Mouse (Mus musculus): ENCODE measurements around the gene Cmtm5.

Cmtm5 gene

DNA sequence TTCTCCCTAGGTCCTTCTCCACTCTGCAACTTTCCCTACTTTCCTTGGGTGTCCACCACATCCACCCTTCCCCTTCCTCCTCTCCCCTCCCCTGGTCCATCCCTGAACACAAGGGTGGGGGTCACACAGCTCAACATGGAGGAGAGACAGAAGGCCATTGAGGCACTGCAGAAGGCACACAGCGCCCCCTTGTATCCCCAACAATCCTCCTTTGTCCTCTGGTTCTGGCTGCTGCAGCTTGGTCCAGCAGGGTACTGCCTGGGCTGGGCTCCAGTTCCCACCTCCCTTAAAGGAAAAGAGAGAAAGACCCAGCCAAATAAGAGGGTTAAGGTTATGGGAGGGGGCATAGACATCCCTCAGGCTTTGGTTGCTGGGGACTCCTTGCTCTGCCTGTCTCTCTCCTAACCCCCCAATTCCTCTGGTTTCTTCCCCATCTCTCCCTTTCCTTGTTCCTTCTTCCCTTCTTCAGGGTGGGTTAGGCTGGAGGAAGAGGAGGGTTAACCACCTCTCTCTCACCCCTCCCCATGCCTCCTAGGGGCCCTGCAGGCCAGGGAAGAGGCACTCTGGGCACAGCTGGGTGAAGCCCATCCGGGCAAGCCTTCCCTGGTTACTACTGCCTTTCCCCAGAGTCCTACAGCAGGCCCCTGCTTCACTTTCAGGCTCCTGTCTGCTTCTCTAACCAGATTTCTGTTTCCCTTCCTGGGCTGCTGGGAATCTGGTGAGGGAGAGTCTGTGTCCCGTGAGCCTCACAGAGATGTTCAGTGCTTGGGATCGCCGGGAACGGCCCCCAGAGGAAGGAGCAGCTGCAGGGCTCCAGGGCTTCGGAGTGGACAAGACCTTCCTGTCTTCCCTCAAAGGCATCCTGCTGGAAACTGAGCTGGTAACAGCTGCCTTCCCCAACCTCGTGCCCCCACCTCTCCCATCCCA lies at the start of gene Cmtm5:
TSS of gene Cmtm5 (plus strand) at position 358 of the 927 bp plus-strand sequence.
- DNase-seq (ENCODE audit: low spot score): no peak

DNA sequence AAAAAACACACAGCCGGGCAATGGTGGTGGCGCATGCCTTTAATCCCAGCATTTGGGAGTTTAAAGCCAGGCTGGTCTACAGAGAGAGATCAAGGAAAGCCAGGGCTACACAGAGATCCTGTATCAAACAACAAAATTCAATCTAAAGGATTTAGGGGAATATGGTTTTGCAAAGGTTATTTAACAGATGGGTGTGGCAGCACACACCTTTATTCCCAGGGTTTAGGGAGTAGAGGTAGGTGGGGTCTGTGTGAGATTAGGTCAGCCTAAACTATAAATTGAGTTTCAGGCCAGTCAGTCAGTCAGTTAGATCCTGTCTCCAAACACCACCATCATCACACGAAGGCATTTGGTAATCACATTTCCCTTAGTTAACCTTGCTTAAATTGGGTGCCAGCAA lies 43.9 kb upstream of the Cmtm5 start, which contains the start of gene Pabpn1:
TSS of gene Pabpn1 (plus strand) at position 301 of the 400 bp plus-strand sequence.
- no peak for DNase-seq (ENCODE audit: low spot score)

DNA sequence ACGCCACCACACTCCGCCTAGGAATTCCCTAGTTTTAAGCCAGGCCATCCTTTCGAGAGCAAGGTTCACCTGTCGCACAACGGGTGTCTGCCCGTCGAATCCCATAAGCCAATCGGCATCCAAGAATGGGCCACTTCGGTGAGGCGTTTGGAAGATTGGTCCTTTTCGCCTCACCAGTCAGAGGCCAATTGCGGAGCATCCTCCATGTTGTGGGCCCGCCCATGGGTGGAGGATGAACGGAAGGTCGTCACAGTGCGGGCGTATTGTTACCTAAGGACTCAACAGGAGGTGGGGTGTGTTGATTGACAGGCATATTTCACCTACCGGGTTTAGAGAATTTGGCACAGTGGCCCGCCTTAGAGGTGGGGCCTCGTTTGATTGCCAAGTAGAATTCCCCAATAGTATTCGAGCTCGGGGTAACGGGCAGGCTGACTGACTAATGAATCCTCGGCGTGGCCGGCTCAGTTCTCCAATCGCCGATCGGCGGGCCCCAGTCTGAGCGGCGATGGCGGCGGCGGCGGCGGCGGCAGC lies 42.3 kb upstream of the Cmtm5 start:
- DNase-seq (ENCODE audit: low spot score): peak; percentile 91

DNA sequence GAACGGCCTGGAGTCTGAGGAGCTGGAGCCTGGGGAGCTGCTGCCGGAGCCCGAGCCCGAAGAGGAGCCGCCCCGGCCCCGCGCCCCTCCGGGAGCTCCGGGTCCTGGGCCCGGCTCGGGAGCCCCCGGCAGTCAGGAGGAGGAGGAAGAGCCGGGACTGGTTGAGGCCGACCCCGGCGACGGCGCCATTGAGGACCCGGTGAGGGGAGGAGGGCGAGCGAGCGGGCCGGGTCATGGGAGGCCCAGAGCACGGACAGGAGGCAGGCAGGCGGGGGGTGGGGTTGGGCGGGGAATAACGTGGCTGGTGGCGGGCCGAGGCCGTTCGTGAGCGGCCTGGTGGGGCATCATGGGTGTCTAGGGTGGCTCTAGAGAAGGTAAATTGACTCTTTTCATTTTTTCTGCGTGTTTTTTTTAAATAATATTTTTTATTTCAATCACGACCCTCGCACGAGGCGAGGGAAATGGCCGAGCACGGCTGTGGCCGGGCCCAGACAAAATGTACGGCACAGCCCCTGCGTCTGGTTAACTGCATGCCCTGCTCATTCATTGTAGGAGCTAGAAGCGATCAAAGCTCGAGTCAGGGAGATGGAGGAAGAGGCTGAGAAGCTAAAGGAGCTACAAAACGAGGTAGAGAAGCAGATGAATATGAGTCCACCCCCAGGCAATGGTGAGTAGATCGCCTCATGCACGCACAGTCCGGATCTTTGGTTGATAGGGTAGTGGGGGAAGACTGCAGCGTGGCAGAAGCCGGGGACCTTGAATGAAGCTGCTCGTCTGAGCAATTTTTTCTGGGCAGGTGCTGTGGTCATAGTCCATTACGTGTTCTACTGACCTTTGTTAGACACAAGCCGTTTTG lies 41.5 kb upstream of the Cmtm5 start:
- no peak for DNase-seq (ENCODE audit: low spot score)

DNA sequence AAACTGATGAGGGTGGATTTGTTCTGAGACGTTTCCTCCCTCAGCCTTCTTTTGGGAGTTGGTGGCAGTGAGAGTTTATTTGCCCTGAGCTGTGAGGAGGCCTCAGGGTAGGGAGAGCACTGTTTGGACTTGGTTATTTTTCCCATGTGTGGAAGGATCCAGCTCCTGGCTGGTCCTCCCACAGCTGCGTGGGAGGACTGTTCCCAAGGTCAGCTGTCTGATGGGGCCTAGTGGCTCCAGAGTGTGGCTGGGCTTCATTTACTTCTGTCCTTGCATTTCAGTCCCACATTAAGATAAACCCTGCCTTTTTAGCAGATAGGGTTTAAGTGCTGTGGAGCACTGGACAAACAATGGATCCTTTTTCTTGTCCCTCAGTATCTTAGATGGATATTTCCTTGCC lies 38.6 kb upstream of the Cmtm5 start:
- no peak for DNase-seq (ENCODE audit: low spot score)

DNA sequence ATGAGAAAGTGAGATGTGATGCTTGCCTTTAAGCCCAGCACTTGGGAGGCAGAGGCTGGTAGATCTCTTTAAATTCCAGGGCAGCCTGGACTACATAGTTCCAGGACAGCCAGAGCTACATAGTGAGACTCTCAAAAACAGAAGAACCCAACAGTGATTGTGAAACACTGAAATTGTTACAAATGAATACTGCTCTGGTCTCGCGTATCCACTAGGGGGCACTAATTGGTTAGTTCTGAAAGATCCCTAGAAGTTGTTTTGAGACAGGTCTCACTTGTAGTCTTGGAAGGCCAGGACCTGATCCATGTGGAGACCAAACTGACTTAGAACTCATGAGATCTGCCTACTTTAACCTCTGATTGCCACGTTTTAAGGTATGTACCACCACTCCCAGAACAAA lies 35.7 kb upstream of the Cmtm5 start:
- no peak for DNase-seq (ENCODE audit: low spot score)

DNA sequence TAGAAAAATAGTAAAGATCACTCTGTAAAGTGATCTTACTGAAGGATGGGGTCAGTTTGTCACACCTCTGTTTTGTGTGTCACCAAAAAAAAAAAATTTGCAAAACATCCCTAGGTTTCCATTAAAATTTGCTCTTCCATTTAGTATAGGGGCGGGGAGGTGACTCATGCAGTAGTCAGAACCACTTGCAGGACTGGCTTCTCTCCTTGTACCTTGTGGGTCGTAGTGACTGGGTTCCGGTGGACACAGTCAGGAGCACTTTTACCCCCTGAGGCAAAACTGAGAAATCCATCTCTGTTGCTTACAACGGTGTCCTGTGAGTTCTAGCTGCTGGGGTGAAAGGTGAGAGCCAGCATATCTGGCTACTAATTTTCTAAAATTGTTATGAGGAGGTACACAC lies 32.4 kb upstream of the Cmtm5 start:
- DNase-seq (ENCODE audit: low spot score): no peak

DNA sequence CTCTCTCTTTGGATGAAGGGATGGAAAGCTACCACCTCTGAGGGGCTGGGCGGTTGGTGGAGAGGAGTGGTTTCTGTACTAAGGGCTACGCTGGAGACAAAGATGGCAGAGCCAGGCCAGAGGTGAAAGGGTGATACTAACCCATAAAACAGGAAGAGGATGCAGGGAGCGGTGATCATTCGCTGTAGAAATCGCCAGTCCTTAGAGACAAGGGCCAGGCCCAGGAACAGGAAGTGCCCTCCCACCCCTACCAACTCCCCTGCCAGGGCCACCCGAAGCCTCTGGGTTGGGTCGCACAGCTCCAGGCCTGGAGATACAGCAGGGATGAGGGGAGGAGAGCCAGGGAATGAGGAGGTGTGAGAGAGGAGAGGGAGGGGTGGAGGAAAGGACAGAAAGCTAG lies 27.4 kb upstream of the Cmtm5 start:
- no peak for DNase-seq (ENCODE audit: low spot score)

DNA sequence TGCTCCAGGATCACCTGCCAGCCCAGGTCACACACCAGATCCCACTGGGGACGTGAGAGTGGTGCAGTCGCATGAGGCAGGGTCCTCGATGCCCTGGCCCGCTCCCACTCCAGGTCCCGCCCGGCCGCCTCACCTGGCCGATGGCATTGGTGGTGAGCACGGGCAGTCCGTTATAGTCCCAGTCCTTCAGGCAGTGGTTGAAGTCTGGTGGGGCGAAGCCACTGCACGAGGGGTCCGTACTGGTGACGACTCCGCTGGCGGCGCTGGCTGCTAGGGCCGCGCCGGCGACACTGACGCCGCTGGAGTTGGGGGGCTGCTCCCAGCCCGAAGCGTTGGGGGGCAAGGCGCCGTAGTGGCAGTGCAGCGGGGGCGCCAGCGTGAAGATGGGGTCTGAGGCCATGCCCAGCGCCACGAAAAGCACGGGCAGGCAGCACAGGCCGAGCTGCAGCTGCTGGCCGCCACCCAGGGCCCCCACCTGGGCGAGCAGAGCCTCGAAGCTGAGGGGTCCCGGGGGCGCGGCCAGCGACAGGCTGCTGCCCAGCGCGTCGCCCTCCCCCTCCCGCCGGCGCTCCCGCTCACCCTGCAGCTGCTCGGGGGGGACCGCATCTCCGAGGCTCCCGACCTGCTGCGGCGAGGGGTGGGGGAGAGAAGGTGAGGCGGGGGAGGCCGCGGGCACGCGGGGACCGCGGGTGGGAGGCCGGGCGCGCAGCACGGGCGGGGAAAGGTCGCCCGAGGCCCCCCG lies 23.8 kb upstream of the Cmtm5 start:
- DNase-seq (ENCODE audit: low spot score): no peak

- DNase-seq (ENCODE audit: low spot score): no peak
These were observed 23.2 kb upstream of the Cmtm5 start, which contains the start of gene Slc22a17 for GRCm38 (mm10) chr14:54912886-54913285. Gene Slc22a17, minus strand, starts transcription at chr14:54913132.

GRCm38 (mm10) chr14:54913343-54913742 lies 22.7 kb upstream of the Cmtm5 start:
- no peak for DNase-seq (ENCODE audit: low spot score)

DNA sequence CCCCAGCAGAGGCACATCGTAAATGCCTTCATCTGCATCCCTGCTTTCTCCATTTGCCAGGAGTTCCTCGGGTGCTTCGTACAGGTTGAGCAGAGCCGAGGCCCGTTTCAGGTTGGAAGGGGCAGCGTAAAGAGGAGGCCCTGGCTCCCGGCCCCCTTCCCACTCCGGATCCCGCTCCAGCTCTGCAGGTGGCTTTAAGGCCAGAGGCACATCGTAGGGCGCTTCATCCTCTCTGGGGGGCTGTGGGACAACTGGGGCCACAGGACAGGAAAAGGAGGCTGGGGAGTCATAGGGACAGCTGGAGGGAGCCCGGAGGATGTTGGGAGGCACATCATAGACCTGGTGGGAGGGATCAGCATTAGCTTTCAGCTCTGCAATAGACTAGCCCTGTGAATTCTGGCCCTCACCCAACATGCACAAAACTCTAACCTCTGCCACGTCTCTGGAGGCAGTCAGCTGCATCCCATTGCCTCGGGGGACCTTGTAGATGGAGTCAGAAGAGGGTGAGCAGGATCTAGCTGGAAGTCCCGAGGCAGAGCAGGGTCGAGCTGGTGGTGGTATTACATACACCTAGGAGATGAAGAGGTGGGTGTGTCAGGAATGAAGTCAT lies 15.9 kb upstream of the Cmtm5 start:
- no peak for DNase-seq (ENCODE audit: low spot score)

DNA sequence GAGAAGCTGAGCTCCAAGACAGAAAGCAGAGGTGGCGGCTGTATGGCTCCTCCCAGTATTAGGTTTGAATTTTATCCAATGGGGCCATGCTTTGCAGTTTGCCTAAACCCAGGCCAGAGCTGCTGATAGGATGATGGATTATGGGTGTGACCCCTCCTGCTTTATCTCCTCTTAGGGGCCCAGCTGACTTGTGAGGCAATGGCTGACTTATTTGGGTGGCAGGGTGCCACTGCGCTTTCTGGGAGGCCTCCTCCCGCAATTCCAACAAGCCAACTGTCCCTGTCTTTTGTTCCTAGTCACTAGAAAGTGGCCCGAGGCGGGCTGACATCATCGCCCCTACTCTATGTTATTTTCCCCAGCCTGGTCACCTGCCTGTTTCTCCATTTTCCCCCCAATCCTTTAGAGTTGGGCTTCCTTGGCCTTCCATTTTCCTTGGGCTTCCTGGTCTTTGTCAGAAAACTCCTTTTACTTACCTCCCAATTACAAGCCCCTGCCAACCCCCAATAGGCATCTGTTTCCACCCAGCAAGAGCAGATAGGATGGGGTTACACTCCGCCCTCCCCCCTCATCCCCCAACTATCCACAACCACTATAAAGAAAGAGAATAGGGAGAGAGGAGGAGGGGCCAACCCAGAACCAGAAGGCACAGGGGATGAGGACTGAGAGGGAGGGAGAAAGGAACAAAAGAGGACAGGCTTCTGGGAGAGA lies 11.3 kb upstream of the Cmtm5 start:
- no peak for DNase-seq (ENCODE audit: low spot score)

DNA sequence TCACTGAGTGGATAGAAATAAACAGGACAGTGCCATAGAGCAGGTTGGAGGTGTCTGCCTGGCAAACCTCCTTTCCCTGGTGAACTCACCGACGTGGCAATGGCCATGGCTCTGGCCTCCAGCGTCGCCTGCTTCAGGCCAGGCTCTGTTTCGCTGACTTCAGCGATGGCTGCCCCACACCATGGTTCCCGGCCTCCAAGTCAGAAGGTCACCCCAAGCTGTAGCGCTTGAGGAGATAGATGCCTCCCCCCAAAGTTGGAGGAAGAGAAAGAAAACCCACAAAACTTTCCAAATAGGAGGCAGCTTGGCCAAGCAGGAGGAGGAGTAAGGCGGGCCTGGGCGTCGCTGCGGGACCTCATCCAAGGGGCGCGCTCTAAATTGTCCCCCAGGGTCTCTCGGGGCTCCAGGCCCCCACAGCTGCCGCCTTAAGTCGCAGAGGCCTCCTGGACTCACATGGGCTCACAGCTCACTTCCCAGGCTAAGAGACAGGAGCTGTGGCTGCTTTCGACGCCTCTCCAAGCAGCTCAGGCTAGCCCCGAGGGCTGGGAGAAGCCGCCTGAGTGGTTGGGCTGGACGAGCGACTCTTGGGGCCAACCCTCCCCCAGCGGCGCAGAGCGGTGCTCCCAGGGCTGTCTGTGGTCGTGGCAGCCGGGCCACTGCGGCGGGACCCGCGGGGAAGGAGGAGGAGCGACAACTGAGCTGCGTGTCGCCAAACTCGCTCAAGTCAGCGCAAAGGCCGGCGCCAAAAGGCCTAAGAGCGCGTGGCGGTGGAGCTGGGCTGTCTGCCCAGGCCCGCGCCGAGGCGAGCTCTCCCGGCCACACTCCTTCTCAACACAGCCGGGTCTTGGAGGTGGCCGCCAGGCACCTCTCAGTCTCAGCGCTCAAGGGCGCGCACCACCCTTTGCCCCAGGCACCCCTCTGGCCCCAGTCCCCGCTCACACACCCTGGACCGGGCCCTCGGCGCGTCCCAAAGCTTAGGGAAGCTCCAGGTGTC lies 10.4 kb upstream of the Cmtm5 start, which contains the start of gene Efs:
TSS of gene Efs (minus strand) at position 778 of the 994 bp plus-strand sequence.
- peak; percentile 44 for DNase-seq (ENCODE audit: low spot score)

GRCm38 (mm10) chr14:54926401-54927158 lies 9.5 kb upstream of the Cmtm5 start:
- no peak for DNase-seq (ENCODE audit: low spot score)

- no peak for DNase-seq (ENCODE audit: low spot score)
These were observed 8.8 kb upstream of the Cmtm5 start for GRCm38 (mm10) chr14:54927296-54927695.

DNA sequence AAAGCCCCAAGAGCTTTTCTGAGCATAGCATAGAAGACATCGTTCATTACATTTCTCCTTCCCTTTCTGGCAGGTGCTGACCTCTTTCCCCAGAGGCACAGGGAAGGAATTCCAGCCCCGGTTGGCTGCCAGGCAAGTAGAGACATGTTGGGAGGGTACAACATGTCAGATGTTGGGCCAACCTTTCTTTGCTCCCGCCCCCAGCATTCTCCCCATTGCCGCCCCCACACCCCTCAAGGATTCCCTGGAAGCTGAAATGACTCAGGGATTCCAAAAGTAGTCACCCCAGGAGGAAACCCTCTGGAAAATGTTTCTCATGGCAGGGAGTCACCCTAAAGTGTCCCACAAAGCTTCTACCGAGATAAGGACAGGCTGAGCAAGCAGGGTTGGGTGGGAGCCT lies 6.3 kb upstream of the Cmtm5 start:
- DNase-seq (ENCODE audit: low spot score): no peak

DNA sequence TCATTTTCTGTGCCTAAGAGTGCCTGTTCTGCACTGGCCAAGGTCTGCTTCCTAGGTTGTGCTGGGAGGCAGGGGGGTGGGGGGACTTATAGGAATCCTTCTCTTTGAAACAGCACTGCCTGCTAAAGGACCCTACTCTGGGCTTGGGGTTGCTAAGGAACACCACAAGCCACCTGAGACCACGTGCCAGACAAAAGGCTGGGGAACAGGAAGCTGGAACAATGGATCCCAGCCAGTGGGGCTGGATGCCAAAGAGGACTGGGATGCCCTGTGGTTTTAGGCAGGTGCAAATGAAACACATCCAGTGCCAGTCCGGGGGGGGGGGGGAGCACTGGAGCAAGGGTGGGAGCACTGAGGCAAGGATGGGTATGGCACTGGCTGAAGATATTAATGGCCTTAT lies 5.6 kb upstream of the Cmtm5 start:
- no peak for DNase-seq (ENCODE audit: low spot score)
